Mouse (Mus musculus) frontal cortex, postnatal 36 days (tissue): ENCODE results near the gene Rerg.

Source experiments
- DNase-seq, 2 experiments: peaks; one replicate each; pipeline ENCODE4 v3.0.0; 2022; ENCODE audit warnings: low spot score in 2 of 2

Rerg gene

DNA sequence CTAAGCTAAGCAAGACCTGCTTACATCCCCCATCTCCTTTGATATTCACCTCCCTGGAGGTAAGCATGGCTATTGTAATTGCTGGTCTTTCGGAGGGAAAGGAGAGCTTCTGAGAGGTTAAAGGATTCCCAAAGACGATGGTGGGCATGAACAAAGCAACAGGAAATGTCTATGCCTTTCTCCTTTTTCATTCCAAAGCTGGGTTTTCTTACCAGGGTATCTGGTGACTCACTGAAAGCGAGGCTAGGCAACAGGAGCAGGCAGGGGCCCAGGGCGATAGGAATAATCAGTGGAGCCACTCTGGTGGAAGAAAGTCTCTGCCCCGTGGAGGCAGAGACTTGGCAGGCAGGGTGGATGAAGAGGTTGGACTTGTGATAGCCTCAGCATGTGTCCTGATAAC, at the start of gene Rerg:
Gene Rerg (minus strand): TSS at position 272 of the 400 bp plus-strand sequence.
- DNase-seq, result no peak

DNA sequence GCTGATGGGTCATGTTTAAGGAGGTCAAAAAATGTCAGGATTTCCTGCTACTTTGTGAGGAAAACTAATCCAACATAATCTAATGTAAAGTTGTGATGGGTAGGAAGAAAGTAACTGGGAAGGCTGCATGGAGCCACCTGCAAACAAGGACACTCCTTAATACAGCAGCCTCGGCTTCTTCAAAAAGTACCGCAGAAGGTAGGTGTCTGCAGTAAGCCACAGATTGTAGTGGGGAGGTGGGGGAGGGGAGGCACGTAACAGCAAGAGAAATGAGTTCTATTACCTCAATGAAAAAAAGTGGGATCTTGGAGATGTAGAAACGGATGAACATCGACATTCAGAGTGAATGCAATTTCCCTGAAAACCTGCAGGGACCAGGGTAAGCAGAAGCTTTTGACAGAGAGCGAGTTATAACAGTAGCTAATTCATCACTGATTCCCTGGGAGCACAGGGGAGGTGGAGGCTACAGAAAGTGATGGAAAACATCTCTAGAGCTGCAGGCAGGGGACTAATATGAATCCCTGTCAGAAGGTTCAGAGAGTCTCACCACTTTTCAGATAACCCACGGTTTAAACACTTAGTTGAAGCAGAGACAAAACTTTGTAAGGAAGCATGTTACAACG, 47.7 kb upstream of the Rerg start:
- DNase-seq, result no peak

DNA sequence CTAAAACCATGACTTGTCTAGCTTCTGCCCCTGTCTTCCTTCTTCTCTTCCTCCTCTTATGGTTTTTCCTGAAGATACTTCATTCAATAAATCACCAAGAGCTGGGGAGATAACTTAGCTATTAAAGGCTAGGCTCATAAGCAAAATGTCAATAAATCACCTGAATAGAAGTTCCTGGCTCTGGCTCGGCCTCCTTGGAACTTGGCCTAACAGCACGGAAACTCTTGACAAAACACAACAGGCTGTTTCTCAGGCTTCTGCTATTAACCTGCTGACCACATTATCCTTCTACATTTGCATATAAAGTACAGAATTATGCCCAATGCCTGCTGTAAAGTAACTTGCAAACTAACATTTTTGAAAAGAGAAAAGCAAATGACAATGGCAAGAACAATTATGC, 41.1 kb upstream of the Rerg start:
- DNase-seq, result no peak

DNA sequence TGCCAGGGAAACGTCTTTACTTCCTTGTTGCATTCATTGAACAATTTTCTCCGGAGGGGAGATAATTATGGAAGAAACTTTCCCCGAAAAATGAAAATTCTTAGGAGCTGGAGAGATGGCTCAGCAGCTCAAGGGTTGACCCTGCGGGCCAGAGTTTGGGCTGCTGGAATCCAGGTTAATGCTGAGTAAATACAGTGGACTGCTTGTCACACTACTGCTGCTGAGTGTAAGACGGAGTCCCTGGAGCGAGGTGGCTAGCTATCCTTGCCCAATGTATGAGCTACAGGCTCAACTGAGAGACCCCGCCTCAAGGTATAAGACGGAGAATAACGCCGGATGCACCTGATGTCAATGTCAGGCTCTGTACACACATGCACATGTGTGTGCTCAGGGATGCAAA, 40.7 kb upstream of the Rerg start:
- no peak for DNase-seq

DNA sequence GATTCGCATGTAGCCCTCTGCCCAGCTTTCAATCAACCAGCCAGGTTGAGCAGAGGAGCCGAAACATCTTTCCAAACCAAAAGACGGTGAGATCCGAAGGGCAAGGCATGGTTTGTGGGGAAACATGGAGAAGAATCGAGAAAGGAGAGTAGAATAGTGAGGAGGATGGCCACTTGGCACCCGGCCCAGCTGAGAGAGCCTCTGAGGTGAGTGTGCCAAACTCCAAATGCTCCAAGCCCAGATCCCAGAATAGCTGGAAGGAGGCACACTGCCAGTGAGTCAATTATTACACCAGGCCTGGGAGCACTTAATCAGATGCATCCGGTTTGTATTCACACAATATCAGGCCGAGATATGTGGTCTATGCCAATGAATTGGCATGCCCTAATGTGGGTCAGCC, 39.7 kb upstream of the Rerg start:
- peak; percentile 13 to 35 for DNase-seq

DNA sequence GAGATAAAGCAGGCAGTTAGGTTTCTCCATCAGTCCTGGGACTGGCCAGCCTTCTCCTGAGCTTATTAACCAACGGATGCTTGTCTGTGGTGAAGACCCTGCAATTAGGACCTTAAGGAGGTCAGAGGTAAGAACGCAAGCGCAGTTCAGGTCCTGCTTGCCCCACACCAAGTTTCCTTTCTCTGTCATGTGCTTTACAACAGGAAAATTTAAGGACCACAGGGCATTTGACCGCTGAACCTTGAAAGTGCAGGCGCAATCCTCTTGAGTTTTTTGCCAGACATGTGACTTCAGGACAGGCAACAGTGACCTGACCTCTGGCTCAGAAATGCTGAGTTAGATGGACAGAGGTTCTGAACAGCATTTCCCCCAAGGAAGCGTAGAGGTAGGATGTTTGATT, 36.8 kb upstream of the Rerg start:
- no peak for DNase-seq

DNA sequence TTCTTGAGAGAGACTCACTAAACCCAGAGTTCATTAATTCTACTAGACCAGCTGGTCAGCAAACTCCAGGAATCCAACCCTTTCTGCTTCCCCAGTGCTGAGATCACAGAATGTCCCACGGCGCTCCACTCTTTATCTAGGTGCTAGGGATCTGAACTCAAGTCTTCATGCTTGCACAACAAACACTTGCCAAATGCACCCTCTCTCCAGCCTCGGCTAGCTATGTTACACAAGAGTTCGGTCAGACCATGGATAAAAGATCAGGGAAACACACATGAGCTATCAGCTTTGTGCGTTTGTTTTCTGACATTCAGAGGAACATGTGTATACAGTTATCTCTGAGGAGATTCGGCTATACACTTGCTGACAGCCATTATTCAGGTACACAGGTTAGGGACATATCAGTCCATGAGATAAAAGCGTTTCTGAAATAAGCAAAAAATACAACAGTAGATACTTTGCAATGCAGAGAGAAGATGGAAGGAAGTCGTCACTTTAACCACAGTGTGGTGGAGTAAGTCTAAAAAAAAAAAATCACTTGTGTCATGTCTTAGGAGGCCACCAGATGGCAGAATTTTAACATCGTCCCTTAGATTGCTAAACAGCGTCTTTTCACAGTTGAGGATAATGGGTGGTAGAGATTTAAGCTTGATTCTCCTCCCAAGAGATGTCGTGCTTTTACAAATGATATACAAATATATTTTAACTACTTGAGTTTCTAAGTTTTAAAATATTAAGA, 35.5 kb upstream of the Rerg start:
- peak in 1 of 2 experiments; percentile 43 for DNase-seq

DNA sequence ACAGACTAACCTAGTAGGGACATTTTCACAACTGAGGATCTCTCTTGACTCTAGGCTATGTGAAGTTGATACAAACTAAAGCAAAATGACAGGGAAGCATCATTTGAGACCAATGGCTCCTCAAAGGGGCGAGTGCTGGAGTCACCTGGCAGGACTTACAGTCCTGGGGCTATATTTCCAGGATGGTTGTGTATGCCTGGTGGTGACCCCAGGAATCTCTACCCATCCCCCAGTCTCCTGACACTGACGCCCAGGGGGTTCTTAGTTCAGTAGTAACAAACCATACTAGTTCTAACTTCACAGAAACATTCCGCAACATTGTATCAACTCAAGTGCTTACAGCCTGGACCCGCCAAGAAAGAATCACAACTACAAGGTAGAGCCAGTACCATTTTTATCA, 32.4 kb upstream of the Rerg start:
- DNase-seq, result no peak

DNA sequence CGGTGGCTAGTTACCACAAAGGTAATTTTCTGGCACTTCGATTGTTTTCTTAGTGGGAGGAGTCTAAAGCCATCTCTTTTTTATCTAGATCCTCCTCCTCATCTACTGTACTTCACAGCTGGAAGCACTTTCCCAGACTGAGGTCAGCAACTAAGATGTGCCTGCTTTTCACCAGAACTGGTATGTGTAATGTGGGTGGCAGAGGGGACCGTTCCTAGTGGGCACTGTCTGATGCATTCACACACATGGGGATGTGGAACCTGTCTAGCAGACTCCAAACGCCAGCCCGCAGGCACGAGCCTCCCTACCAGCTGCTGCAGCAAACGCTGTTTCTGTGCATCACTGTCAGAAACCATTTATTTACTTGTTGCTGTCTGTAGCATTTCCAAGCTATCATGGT, 31.3 kb upstream of the Rerg start:
- DNase-seq, result no peak

DNA sequence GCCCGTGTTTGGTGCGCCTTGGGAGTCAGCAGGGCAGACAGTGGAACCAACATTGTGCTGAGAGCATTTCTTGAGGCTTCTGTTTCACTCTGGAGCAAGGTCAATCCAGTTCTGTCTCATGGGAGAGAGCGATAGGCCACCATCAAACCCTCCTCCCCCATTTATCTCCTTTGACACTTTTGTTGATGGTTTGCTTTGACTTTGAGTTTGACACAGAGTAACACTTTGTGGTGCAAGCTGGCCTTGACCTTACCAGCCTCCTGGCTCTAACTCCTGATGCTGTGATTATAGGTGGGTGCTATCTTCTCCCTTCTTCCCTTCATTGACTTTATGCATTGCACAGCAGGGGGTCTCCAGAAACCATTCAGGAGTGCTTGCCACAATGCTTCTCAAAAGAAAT, 30.9 kb upstream of the Rerg start:
- DNase-seq, result no peak

DNA sequence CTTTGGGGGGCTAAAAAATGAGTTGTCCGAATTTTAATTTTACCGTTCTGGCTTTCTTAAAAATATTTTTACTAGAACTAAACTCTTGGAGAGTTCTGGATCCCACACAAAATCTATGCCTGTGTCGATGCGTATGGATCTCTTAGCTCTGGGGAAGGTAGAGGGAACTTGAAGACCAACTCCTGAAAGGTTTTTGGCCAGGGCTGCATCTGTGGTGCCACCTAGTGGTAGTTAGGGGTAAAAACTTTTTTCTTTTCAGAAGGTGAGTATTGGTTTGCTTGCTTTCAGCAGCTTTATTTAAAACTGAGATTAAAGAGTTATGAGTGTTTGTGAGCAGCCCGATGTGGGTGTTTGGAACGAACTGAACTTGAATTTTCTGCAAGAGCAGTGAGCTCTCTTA, 21.8 kb upstream of the Rerg start:
- no peak for DNase-seq

DNA sequence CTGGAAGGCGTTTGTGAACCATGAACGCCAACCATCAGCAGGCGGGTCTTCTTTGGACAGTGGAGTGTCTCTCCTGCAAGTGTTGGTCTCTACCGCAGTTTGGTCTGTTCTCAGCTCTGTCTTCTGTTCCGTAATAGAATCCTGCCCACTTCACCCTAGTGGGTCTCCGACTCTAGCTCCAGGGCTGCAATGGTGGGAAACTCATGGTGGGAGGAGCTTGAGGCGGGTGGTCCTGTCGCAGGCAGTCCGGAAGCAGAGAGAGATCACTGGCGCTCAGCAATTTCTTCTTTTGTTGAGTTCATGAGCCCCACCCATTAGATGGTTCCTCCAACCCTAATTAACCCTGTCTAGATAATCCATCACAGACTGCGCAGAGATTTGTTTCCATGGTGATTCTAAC, 20.7 kb upstream of the Rerg start:
- DNase-seq, result no peak

DNA sequence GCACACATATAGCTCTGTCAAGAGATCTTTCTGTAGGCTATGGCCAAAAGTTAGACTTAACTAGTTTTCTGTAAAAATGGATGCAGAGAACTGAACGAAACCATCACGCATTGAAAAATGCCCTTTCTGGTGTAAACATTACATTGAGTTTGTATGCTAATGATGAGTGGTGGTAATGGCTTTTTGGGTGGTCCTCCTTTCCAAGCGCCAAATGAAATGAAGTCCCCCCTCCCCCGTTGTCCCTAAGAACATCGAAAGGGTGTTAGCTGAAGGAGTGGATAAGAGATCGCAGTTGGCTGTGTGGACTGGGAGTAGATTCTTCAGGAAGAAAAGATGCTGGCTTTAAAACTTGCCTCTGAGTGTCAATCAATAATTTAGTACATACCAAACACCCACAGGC, 20.3 kb upstream of the Rerg start:
- DNase-seq, result no peak

DNA sequence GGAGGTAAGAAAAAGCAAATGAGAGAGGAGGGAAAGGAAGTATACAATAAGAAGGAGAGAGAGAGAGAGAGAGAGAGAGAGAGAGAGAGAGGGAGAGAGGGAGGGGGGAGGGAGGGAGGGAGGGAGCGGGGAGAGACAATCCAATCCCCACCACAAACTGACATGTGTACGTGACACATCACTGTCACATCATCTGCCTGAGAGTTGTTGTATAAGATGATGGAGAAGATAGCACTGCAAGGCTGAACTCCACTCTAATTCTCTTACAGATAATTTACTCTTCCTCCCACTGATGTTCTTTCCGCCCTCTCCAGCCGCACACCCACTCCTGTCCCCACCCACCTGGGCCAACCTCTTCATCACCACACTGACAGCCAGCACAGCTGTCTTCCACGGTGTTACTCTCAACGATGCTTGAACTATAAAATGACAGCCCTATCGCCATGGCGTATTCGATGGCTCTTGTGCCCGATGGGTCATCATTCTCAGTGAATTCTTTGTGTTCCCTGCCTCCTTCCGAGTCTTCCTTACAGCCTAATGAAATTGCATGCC, 18.2 kb upstream of the Rerg start:
- no peak for DNase-seq

DNA sequence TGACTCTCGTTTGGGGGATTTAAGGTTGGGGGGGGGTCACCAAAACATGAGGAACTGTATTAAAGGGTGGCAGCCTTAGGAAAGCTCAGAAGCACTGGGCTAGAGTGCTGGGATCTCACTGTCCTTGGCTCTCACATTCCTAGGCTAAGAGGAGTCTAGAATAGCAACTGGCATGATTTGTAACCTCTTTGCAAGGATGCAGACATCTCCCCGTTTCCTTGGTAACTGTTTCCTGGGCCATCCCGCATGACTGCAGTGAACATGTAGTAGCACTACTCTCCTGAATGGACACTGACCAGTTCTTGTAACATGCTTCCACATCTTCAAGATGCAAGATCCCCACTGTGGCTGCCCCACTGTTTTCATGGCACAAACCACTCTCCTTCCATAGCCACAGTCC, 17.1 kb upstream of the Rerg start:
- DNase-seq, result no peak

DNA sequence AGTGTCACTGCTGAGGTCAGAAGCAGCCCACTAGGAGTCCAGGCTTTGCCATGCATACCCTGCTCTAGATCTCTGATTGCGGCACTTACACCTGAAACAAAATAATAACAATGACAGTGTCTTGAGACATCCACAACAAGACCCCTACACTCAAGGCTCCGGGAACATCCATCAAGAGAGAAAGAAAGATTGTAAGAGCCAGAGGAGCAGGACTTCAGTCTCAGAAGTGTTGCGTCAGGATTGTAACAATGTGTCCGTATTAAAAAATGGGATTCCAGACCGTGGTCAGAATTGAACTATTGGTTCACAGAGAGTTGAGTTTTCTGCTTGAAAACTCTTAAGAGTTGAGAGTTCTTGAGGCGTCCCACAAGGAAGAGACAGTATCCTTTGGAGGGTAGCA, 10.3 kb upstream of the Rerg start:
- no peak for DNase-seq

DNA sequence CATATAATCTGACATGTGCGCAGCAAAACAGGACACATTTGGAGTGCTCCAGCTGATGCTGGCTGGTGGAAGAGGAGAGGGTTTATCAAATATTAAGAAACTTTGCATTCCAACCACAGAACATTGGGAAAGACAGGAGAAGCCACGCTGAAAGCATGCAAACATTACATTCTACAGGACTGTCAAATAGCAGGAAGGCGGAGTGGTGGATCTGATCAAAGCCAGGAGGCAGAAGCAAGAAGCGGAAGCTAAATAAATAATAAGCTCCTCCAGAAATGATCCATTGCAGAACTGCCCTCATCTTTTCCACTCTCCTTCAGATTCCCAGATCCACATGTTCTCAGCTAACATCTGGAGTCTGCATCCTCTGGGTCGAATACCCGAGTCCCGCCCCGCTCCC, 9.8 kb upstream of the Rerg start:
- DNase-seq, result no peak

DNA sequence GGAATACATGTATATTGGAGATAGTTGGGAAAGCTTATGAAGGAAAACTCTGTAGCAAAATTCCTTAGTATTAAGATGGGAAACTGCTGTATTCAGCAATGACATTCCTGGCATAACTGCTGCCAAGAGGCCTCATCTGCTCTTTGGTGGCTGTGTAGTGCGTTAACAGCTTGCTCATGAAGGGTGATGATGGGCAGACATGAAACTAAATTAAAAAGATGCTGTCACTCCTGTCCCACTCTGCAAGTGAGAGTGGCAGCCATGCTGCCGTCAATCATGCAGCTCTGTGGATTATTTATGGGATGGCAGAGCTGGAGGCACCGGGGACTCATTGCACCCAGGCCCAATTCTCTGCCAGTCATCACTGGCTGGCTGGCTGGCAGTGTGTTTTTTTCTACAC, 8.7 kb upstream of the Rerg start:
- DNase-seq, result no peak

DNA sequence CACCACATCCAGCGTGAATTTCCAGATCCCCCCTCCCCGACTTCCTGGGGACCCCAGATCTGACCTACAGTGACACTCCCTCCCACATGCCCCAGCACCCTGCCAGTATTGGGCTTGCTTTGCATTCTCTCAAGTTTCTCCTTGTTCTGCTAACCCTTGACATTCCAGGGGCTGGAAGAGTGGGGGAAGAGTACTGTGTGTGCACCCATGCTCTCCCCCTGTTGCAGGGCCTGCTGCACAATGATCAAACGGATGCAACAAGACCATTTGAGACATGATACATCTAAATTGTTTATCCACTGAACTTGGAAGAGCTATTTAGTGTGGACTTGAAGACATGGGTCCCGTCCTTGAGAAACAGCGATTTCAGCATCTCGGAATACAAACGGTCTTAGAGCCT, 349 bp upstream of the Rerg start:
- no peak for DNase-seq

DNA sequence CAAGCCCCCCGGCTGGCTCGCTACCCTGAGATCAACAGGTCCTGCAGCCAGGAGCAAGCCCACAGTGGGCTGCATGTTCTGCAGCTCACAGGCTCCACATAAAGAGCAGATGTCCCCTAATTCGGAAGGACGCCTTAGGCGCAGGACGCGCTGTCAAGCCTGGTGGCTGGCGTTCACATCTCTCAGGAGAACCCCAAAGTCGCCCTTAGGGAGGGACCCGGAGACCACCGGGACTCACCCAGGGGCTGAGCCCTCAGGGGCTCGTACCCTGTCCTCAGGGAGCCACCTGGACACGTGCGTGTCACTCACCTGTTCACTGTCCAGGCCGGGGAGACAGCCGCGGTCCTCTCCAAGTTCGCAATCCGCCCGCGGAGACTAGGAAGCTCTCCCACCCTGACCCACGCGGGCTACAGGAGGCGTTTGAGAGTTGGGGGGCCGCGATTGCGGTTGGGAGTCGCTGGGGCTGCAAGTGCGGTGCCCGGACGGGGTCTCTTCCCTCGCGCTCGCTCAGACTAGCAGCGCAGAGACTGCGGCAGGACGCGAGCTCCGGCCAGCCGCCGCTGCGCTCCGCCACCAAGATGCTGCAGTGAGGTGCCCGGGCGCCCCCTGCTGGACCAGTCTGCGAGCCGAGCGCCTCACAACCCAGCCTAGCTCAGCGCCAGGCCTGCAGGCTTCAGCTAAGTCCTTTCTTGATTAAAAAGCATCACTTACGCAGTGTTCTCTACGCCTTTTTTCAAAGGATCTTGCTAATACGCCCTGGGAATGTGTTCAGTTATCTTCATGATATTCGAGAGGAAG, 927 bp downstream of the Rerg start:
- peak; percentile 93 for DNase-seq

DNA sequence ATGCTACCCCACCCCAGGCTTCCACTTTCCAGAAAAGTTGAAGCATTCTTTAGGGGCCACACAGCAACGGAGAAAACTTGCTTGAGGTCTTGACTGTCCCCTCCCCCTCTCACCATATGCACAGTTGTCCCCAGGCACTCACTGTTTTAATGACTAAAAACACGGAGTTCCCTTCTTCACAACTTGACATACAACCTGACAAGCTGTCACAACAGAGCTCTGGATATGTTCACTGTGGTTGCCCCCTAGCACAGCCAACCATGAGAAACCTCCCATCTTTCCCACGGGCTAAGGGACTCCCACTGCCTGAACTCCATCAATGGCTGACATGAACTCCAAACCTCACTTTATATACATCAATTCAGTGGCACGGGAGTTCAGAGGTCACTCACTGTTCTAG, 3.5 kb downstream of the Rerg start:
- DNase-seq, result no peak

DNA sequence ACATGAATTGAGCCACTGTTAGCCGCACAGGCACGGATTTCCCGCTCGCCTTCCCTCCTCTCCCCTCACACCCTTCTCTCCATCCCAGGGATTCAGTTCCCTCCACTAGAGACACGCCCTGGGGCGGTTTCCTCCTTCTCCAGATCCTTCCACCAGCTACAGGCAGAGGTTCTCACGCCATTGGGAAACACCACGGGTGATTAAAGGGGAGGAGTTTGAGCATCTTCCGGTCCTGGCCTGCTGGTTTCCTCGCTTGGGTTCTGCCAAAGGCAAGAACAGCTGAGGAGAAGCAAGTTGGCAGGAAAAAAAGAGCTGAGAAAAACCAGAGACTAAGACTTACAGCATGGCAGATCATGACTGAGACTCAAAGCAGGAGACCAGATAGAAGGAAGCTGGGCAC, 6.7 kb downstream of the Rerg start:
- no peak for DNase-seq

DNA sequence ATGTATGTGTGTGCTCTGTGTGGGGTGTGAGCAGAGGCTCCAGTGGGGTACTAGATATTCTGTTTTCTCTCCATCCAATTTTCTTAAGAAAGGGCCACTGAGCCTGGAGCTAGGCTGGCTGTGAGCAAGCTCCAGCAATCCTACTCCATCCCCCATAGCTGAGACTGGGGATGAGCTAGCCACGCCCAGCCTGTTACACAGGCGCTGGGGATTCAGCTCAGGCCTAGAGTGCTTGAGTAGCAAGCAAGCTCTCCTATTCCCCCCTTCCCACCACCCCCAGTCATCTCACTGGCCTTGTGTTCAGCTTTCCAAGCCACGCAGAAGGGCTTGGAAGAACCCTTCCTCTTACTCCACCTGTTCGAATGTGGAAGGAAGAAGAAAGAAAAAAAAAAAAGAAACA, 7.2 kb downstream of the Rerg start:
- DNase-seq, result no peak
